Mouse (Mus musculus): ENCODE results near the gene Rad23b.

DNA sequence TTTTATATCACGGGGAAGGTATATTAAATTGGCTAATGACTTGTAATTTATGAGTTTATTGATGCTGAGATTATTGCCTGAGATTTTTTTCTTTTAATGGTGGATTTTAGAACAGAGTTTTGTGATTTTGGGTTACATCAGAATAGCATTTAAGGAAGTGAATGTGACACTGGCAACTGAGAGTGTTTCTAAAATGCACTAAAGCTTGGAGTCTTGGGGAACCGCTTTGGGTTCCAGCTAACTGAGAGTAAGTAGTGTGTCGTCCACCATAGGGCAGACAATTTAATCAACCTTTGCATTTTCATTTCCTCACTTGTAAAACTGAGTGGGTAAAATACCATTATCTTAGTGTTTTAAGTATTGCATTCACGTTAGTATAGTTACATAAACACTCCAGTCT is 14.0 kb downstream of the Rad23b start:
- TF ChIP-seq POLR2A (IDR thresholded peaks at IDR 0.05; ENCODE audit: low read depth, low read length) (no peak), CTCF (conservative IDR thresholded peaks at IDR 0.05; ENCODE audit: insufficient read depth, insufficient read length, low read depth, low read length) (no peak)

All from kidney, adult 2 months (tissue).